Mouse (Mus musculus) lung, postnatal 14 days (tissue): ENCODE measurements at regions not wholly inside any gene's neighbourhood (a gene's known extent, or its start where the extent isn't known, plus 50 kb on each side); places are given as distances from the start of the nearest gene placed in this dataset.
"Not testable (repeated sequence)": the region's sequence is repeated elsewhere in the genome, so short reads cannot be mapped to it uniquely, and the experiment has no call there.

Source experiments
- DNase-seq: peaks from one replicate; pipeline ENCODE4 v3.0.0; 2021

DNA sequence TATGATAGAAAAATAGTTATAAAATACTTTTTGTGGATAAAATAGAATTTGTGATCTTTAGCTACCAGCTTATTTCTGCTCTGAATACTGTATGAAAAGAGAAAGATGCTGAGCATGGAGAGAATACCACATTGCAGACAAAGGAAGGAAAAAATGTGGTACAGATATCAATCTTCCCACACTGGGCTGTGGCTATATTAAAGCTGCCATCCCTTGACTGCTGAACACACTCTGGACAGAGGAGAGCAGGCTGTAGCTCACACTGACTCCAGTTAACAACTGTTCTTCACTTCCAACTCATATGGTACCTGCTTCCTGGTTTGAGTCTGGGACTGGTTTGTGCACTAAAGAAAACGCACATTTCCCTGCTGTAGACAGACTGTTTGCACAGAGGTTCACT lies 76.7 kb upstream of the Try4 start:
- no peak for DNase-seq

- DNase-seq: no peak
Observed at GRCm38 (mm10) chr6:41218415-41218814, 83.7 kb upstream of the Try4 start.

DNA sequence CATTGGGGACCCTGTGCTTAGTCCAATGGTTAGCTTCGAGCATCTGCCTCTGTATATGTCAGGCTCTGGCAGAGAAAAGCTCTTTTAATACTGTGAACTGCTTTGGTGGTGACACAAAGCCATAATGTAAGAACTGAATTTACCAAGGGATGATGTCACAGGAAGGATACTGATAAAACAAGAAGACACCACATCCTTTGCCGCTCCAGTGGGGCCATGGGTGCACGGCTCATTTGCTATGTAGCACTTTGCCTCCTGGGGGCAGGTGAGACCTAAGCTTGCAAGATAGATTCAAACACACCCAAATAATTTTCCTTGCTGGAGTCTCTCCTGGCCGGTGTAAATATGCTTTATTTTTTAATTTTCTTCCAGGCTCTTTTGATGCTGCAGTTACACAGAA lies 86.2 kb upstream of the Try4 start:
- DNase-seq: no peak

DNA sequence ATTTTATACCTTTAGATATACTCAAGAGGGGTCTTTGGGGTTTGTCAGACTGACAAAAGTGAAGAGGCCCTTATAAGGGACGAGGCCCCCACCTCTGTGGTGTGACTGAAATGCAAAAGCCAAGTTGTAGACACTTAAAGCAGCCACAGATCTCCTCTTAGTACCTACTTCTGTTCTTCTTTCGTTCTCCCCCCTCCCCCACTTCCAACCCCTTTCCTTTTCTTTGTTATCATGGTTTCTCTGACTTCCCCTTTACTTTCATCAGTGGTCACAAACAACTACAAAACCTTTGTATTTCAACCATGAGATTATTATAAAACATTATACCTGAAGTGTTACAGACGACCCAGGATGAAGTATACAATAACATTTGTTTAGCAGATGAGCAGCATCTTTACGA lies 96.2 kb upstream of the Try4 start:
- DNase-seq: no peak

DNA sequence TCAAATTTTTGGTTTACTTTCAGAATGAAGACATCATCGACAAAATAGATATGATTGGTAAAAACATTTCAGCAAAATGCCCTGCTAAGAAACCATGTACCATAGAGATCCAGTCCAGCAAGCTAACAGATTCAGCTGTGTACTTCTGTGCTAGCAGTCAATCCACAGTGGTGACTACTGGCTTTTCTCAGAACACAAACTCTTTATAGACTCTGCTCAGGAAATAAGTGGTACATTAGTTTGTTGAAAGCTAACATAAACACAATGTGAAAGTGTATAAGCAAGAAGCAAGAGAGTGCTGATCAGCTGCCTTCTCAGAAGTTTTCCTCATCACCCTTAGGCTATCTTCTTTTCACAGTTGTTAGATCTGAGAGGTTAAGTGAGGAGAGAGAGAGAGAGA lies 99.2 kb upstream of the Try4 start:
- DNase-seq: no peak

DNA sequence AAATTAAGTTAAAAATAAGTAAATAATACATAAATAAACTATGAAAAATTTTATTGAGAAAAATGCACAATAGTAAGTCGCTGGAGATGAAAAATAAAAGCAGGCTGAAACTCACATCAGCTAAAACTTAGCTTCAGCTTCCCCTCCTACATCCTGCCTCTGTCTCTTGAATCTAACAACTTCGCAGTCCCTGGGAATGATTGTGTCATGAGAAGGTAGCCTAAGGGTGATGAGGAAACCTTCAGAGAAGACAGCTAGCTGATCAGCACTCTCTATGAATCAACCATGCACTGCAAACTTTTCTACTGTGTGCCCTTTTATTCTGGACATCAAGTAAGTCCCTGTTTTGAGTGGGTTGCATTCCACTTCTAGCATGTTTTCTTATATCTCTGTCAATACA lies 99.8 kb upstream of the Try4 start:
- DNase-seq: no peak

- DNase-seq: no peak
Observed at GRCm38 (mm10) chr6:41194464-41194863, 107.6 kb upstream of the Try4 start.

GRCm38 (mm10) chr6:41191734-41192326 lies 110.2 kb upstream of the Try4 start:
- DNase-seq: no peak

DNA sequence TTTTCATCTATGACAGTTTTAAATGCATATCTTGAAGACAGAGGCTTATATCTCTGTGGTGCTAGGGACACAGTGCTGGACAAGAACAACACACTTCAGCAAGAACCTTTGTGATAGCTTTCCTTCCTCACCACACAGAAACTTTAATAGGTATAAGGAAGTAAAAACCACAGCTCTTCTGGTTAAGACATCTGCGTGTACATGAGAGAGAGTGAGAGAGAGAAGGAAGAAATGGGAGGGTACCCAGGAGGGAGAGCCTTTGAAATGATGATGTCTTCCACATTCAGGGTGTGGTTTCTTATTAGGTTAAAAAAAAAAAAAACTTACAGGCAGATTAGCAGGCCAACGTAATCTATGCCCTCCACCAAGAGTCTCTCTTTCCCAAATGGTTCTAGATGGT lies 113.2 kb upstream of the Try4 start:
- no peak for DNase-seq

GRCm38 (mm10) chr6:41187966-41188365 lies 114.1 kb upstream of the Try4 start:
- no peak for DNase-seq

DNA sequence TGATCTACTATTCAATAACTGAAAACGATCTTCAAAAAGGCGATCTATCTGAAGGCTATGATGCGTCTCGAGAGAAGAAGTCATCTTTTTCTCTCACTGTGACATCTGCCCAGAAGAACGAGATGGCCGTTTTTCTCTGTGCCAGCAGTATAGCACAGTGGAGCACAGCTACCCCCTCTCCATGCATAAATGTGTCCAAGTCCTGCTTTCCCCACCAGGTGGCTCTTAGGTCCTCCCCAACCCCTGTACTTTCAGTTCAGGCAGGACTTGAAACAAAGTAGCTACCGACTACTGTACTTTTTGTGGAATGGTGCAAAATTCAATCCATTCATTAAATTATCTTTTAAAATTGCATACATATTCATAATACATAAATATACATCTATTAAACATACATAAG lies 123.2 kb upstream of the Try4 start:
- no peak for DNase-seq

DNA sequence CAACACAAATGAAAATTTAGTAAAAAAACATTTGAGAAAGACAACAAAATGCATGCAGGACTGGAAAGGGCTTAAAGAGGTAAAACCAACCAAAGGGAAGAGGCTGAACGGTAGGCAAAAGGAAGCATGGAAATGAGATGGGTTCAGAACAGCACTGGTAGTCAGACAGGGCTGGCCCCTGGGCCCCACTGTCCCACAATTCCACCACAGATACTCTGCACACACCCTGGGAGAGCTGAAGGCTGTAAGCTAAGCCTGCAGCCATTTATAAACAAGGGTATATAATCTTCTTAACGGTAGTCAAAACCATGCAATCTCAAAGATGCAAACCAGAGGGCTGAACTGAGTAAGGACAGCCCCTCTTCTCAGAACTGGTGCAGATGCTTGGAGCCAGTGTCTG lies 124.0 kb upstream of the Try4 start:
- DNase-seq: no peak

- no peak for DNase-seq
Observed at GRCm38 (mm10) chr6:41177152-41177551, 124.9 kb upstream of the Try4 start.

DNA sequence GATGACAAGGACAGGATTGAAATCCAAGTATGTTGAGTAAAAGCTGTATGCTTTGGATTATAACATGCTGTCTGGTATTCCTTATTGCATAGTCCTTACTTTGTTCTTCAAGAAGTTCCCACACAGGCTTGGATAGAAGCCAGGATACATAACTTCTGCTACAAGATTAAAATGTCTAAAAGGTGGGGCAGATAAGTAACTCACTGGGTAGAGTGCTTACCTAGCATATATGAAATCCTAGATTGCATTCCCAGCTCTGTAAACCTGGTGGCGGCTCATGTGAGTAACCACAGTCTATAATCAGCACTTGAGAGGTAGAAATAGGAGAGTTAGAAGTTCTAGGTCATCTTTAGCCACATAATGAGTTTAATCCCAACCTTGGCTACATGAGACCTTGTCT lies 126.0 kb upstream of the Try4 start:
- no peak for DNase-seq

- no peak for DNase-seq
Observed at GRCm38 (mm10) chr6:41163491-41163890, 128.2 kb upstream of the 2210010C04Rik start.

- no peak for DNase-seq
Observed at GRCm38 (mm10) chr6:41161693-41162092, 126.4 kb upstream of the 2210010C04Rik start.

- no peak for DNase-seq
Observed at GRCm38 (mm10) chr6:41152101-41152500, 116.8 kb upstream of the 2210010C04Rik start.

DNA sequence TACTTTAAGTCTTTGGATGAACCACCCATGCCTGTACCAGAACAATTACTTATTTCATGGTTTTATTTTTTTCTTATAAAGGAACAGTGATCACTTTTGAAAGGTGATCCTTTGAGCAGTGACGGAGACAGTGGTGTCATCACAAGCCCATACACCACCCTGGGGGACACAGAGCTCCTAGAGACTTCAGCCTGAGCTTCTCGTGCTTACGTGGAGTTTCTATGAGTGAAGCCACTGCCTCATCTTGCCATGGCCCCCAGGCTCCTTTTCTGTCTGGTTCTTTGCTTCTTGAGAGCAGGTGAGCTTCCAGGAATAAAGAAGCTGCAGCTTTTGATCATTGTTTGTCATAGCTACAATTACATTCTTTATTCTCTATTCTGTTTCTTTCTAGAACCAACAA lies 116.2 kb upstream of the 2210010C04Rik start:
- no peak for DNase-seq

DNA sequence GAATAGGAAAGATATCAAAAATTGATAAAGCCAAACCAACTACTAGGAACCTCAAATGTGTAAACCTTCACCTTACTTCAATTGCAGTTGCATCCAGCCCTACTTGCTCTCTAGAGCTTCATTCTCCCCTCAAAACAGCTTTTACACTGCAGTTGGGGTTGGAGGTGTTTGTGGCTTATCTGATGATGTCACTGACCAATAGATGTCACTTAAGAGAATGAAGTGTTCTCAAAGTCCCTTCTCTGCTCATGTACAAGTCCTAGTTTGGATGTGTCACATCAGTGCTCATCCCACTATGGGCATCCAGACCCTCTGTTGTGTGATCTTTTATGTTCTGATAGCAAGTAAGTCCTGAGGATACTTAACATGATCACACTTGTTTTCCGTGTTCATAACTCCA lies 105.6 kb upstream of the 2210010C04Rik start:
- no peak for DNase-seq

- DNase-seq: not testable (repeated sequence)
Observed at GRCm38 (mm10) chr6:41137401-41137777, 102.1 kb upstream of the 2210010C04Rik start.

GRCm38 (mm10) chr6:41136717-41137400 lies 101.5 kb upstream of the 2210010C04Rik start:
- peak; percentile 54 for DNase-seq

GRCm38 (mm10) chr6:41135160-41135559 lies 99.9 kb upstream of the 2210010C04Rik start:
- DNase-seq: no peak

DNA sequence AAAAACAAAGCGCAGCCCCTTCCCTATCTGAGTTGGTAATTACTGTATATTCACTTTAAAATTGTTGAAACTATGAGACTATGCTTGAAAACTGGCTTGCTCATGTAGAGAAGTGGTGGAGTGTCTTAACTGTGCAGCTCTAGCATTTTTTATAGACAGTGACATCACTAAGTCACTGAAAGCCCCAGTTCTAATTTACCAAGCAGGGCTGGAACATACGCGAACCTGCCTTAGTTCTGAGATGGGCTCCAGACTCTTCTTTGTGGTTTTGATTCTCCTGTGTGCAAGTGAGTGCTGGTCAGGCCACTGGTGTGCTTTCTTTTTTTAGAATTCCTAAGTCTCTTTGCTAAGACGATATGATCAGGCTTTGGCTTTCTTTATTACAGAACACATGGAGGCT lies 94.6 kb upstream of the 2210010C04Rik start:
- no peak for DNase-seq

GRCm38 (mm10) chr6:41127816-41128215 lies 92.5 kb upstream of the 2210010C04Rik start:
- no peak for DNase-seq

DNA sequence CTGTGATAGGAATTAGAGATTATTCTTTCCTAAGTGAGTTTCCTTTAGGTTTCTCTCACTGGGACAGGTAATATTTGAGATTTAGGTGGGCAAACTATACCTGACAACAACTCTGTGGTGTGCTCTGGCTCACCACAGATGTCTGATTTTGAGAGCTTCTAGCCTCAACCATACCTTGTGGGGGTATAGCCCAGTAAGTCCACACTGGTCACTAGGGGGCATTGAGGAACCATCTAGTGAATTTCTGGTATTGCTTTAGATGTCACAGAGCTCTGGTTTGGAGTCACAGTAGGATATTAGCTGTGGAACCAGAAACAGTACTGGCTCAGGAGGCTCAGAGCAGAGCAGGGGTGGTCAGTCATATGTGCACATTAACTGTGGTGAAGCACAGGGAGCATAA lies 91.5 kb upstream of the 2210010C04Rik start:
- no peak for DNase-seq
